ENCODE assay signal across 21 mouse cellular contexts in genomic region chr19:27076920-27077512, GRCm38 (mm10).
DNase-seq lines count a peak whose midpoint lies in the region; ATAC-seq and TF ChIP-seq lines count a peak whose summit lies in the region.
"Had no signal": no experiment of that assay in that cellular context is flagged by ENCODE, and none has a peak within 500 bp of the region (broad histone marks: within the 10 kb centered on the region; RNA-seq: fewer than 3 reads in every experiment).

No protein-coding gene starts in this region.

- no peaks in the 10 kb centered on the region for H3K27me3 ChIP-seq in heart, postnatal 0 days (ENCODE audit: control insufficient read depth, insufficient read depth, low read length)
- no peaks in the 10 kb centered on the region for H3K27me3 ChIP-seq in forebrain, embryonic 12.5 days
- H3K27me3 ChIP-seq: CH12.LX; forebrain, embryonic 13.5 days; limb, embryonic 15.5 days; neural tube, embryonic 13.5 days had no signal

- intact Hi-C loops in left cerebral cortex, postnatal 25 days (cut with DNase I), result no loop called here

- peak; percentile 35 to 37 for DNase-seq in frontal cortex, adult 2 months (ENCODE audit: extremely low spot score in 1 of 2, low spot score in 1 of 2)
- no peak for DNase-seq in frontal cortex, postnatal 25 days (ENCODE audit: low spot score in 2 of 2)
- DNase-seq in left cerebral cortex, postnatal 25 days (ENCODE audit: low spot score in 2 of 2), result peak; percentile 14 to 70
- DNase-seq in left cerebral cortex, adult 11 months (ENCODE audit: low spot score), result no peak
- DNase-seq in heart, postnatal 0 days (ENCODE audit: low spot score), result no peak
- DNase-seq in lung, postnatal 25 days (ENCODE audit: low spot score), result peak; percentile 71
- DNase-seq in embryo, embryonic 10 days (ENCODE audit: low spot score), result no peak
- DNase-seq: adrenal gland, adult 8-10 months; cerebellum, adult 11 months; cerebellum, postnatal 25 days; gastrocnemius, postnatal 14 days; kidney, adult 18-20 months; kidney, postnatal 10 days; liver, postnatal 0 days; thymus, adult 2 months had no signal

- no peaks in the 10 kb centered on the region for H3K36me3 ChIP-seq in heart, postnatal 0 days (replicated peaks; ENCODE audit: control insufficient read depth, insufficient read depth, low read length)
- H3K36me3 ChIP-seq in forebrain, embryonic 12.5 days (replicated peaks), result no peaks in the 10 kb centered on the region
- H3K36me3 ChIP-seq: limb, embryonic 15.5 days; neural tube, embryonic 13.5 days had no signal

- 43% methylated on average over 4 of the region's 4 CpGs for WGBS in heart, postnatal 0 days
- 87% methylated on average over 4 of the region's 4 CpGs for WGBS in forebrain, embryonic 12.5 days

- H3K9ac ChIP-seq in heart, postnatal 0 days (replicated peaks; ENCODE audit: low read depth, low read length), result no peak overlapping the region
- H3K9ac ChIP-seq in forebrain, embryonic 12.5 days, result no peak overlapping the region
- H3K9ac ChIP-seq: forebrain, embryonic 13.5 days; limb, embryonic 15.5 days; liver, postnatal 0 days; neural tube, embryonic 13.5 days had no signal

- no peak for TF ChIP-seq CTCF in heart, postnatal 0 days (IDR thresholded peaks at IDR 0.05; ENCODE audit: low read depth)

- no peak overlapping the region for H3K4me3 ChIP-seq in heart, postnatal 0 days (ENCODE audit: low read depth, low read length)
- no peak overlapping the region for H3K4me3 ChIP-seq in forebrain, embryonic 12.5 days (replicated peaks)
- H3K4me3 ChIP-seq: forebrain, embryonic 13.5 days; limb, embryonic 15.5 days; neural tube, embryonic 13.5 days had no signal

- ATAC-seq in heart, postnatal 0 days (ENCODE audit: insufficient read depth, low read depth), result no peak
- ATAC-seq in forebrain, embryonic 12.5 days (ENCODE audit: low FRiP score), result no peak
- ATAC-seq: forebrain, embryonic 13.5 days; liver, postnatal 0 days had no signal

- no peak overlapping the region for H3K4me2 ChIP-seq in heart, postnatal 0 days (ENCODE audit: low read depth, low read length)
- H3K4me2 ChIP-seq in forebrain, embryonic 12.5 days, result no peak overlapping the region
- H3K4me2 ChIP-seq: forebrain, embryonic 13.5 days; limb, embryonic 15.5 days; midbrain, embryonic 11.5 days; neural tube, embryonic 13.5 days had no signal

- peak overlapping the region; percentile 53 for H3K27ac ChIP-seq in heart, postnatal 0 days (ENCODE audit: low read depth)
- H3K27ac ChIP-seq in forebrain, embryonic 12.5 days, result no peak overlapping the region
- H3K27ac ChIP-seq: forebrain, embryonic 13.5 days; limb, embryonic 15.5 days; neural tube, embryonic 13.5 days had no signal

- peaks cover 10% of the 10 kb centered on the region for H3K4me1 ChIP-seq in heart, postnatal 0 days (ENCODE audit: control insufficient read depth, insufficient read depth)
- H3K4me1 ChIP-seq in forebrain, embryonic 12.5 days, result no peaks in the 10 kb centered on the region
- H3K4me1 ChIP-seq: forebrain, embryonic 13.5 days; limb, embryonic 15.5 days; neural tube, embryonic 13.5 days had no signal

- no peaks in the 10 kb centered on the region for H3K9me3 ChIP-seq in heart, postnatal 0 days (replicated peaks; ENCODE audit: control insufficient read depth, low read length)
- H3K9me3 ChIP-seq in forebrain, embryonic 12.5 days, result no peaks in the 10 kb centered on the region
- H3K9me3 ChIP-seq: forebrain, embryonic 13.5 days; limb, embryonic 15.5 days; neural tube, embryonic 13.5 days had no signal

- TF ChIP-seq EP300 in heart, postnatal 0 days (IDR thresholded peaks at IDR 0.05; ENCODE audit: low read depth), result no peak

Comparison
In these comparisons a context has a peak if more than half of its experiments do, and no peak if none do; other contexts are left out.
1. DNase-seq: peak in frontal cortex, adult 2 months (2 of 2), left cerebral cortex, postnatal 25 days (2 of 2) and lung, postnatal 25 days (single experiment); none in frontal cortex, postnatal 25 days (0 of 2), left cerebral cortex, adult 11 months (single experiment), heart, postnatal 0 days (single experiment) and embryo, embryonic 10 days (single experiment).